Mouse (Mus musculus): ENCODE measurements around the gene Fam72a.

- no peak for TF ChIP-seq CTCF (IDR thresholded peaks at IDR 0.05)
- TF ChIP-seq EP300 (IDR thresholded peaks at IDR 0.05), result no peak
Measured at GRCm38 (mm10) chr1:131543886-131544565, 16.3 kb downstream of the Fam72a start.

Data from lung, postnatal 0 days (tissue).